Mouse (Mus musculus): ENCODE measurements at regions not wholly inside any gene's neighbourhood (a gene's known extent, or its start where the extent isn't known, plus 50 kb on each side); places are given as distances from the start of the nearest gene placed in this dataset.
A peak's percentile ranks its signal among the peaks of the same experiment; 100 is the strongest.

DNA sequence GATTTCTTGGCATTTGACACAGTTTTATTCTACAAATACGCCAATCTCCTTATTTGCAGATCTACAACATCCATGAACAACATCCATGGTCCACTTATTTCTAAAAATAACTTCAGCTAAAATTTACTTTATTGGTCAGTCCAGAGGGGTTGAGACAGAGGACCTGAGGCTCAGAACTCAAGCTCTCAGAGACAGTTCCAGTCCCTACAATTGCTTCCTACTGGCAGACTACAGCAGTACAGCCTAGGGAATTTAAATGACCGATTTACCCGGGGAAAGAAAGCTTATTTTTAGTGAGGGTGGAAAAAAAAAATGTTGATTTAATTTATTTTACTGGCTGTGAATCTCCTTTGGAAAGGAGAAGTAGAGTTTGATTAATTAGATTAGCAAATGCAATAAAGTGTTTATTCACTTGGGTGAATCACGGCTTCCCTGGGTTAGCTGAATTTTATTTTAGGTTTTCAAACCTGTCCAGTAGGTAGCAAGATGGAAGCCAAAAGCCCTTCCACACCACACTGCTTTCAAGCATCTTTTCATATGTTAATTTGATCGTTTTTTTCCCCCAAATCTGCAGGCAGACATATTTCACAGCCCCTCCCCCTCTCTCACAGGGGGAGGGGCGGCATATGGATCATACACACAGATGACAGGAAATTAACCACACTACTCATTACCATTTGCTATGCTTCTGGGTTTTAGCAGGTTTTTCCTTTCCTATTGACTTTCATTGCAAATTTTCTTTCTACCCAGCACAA is 143.0 kb downstream of the Sox4 start:
- no peak overlapping the region for H3K9ac ChIP-seq (ENCODE audit: low read length)
- H3K27me3 ChIP-seq (ENCODE audit: control insufficient read depth, insufficient read depth, low read length) = no peaks in the 10 kb centered on the region
- peak overlapping the region; percentile 24 for H3K4me2 ChIP-seq
- no peaks in the 10 kb centered on the region for H3K9me3 ChIP-seq (ENCODE audit: control insufficient read depth, low read length)
- 37% methylated on average over 6 of the region's 6 CpGs for WGBS
- DNase-seq (ENCODE audit: low spot score, missing footprints) (no peak), ATAC-seq (ENCODE audit: low FRiP score) (peak; percentile 68)
- peak overlapping the region; percentile 72 for H3K27ac ChIP-seq (ENCODE audit: low read depth, low read length)
- H3K4me3 ChIP-seq (ENCODE audit: low read depth, low read length) = no peak overlapping the region
- H3K36me3 ChIP-seq (ENCODE audit: control insufficient read depth, insufficient read depth, low read length) = no peaks in the 10 kb centered on the region
- H3K4me1 ChIP-seq (ENCODE audit: control insufficient read depth, insufficient read depth, low read length) = peaks cover 46% of the 10 kb centered on the region

DNA sequence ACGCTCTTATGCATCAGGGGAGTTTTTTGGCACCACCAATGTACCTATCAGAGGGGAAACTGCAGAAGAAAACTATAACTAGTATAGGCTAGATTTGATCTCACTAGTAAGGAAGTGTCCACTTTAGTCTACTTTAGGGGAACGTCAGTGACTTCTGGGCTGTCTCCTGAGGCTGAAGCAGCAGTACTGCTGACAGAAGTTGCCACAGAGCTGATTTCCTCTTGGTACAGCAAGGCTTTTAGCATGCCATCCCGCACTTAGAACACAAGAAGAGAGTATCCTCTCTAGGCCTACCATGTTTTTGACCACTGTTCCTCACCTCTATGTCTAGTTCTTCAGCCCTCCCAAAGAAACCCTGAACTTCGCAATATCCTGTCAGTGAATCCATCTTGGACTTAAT is 148.2 kb downstream of the Sox4 start:
- Histone ChIP-seq H3K27ac (ENCODE audit: low read depth, low read length) (no peak overlapping the region), H3K4me1 (ENCODE audit: control insufficient read depth, insufficient read depth, low read length) (peaks cover 30% of the 10 kb centered on the region), H3K4me2 (no peak overlapping the region), H3K27me3 (ENCODE audit: control insufficient read depth, insufficient read depth, low read length) (no peaks in the 10 kb centered on the region), H3K4me3 (ENCODE audit: low read depth, low read length) (no peak overlapping the region), H3K36me3 (ENCODE audit: control insufficient read depth, insufficient read depth, low read length) (no peaks in the 10 kb centered on the region), H3K9ac (ENCODE audit: low read length) (no peak overlapping the region), H3K9me3 (ENCODE audit: control insufficient read depth, low read length) (no peaks in the 10 kb centered on the region)
- DNase-seq (ENCODE audit: low spot score, missing footprints) (no peak), ATAC-seq (ENCODE audit: low FRiP score) (no peak)
- WGBS = 68% methylated on average over 4 of the region's 4 CpGs

DNA sequence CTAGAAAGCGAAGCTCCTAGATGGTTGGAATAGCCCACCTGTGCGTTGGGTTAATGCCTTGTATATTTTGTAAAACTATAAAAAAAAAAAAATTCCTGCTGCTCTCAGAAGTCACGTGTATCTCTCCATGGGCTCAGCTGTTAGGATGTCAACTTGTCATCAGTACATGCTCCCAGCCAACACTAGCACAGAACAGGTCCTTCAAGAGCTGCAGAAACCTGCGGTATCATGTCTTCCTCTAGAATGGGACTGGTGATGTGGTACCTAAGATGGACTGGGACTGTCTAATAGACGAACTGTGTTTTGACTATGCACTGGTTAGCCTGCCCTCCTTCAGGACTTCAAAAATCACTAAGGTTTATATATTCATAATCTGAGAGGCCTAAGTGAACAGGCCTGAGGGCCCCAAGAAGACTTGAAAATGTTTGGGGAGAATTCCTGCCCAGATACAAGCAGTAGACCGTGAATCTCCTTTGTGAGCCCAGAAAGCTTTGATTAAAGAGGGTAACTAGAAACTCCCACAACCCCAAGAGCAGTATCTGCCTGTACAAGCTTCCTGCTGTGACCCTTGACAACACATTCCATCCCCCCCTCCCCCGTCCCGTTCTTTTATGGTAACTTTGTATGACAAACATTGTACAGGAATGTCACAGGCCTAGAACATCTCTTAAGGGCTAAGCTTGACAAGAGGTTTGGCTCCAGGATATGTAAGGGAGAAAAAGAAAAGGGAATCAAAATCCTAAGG is 152.1 kb downstream of the Sox4 start:
- H3K9me3 ChIP-seq (ENCODE audit: control insufficient read depth, low read length) = no peaks in the 10 kb centered on the region
- no peak overlapping the region for H3K4me2 ChIP-seq
- no peak overlapping the region for H3K4me3 ChIP-seq (ENCODE audit: low read depth, low read length)
- H3K36me3 ChIP-seq (ENCODE audit: control insufficient read depth, insufficient read depth, low read length) = no peaks in the 10 kb centered on the region
- H3K4me1 ChIP-seq (ENCODE audit: control insufficient read depth, insufficient read depth, low read length) = peaks cover 31% of the 10 kb centered on the region
- ATAC-seq (ENCODE audit: low FRiP score) = peak; percentile 39
- H3K27ac ChIP-seq (ENCODE audit: low read depth, low read length) = no peak overlapping the region
- no peak overlapping the region for H3K9ac ChIP-seq (ENCODE audit: low read length)
- no peak for DNase-seq (ENCODE audit: low spot score, missing footprints)
- 42% methylated on average over 8 of the region's 8 CpGs for WGBS
- no peaks in the 10 kb centered on the region for H3K27me3 ChIP-seq (ENCODE audit: control insufficient read depth, insufficient read depth, low read length)

DNA sequence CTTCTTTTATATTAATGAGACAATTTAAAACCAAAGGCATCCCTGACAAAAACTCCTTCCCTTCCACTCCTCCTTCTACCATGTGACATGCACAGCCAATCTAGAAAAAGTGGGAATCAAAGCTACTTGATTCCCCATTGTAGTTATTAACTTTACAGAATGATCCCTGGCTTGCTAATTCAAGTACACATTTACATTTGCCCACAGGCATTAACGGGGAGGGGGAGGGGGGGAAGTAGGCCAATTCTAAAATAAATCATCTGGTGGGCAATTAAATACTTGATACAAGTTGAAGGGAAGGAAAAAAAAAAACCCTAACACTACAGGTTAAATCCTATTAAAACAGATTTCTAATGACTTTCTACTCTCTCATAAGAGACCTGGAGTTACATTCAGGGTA is 152.8 kb downstream of the Sox4 start:
- ATAC-seq (ENCODE audit: low FRiP score) (no peak), DNase-seq (ENCODE audit: low spot score, missing footprints) (no peak)
- Histone ChIP-seq H3K4me1 (ENCODE audit: control insufficient read depth, insufficient read depth, low read length) (peaks cover 33% of the 10 kb centered on the region), H3K4me3 (ENCODE audit: low read depth, low read length) (no peak overlapping the region), H3K9ac (ENCODE audit: low read length) (no peak overlapping the region), H3K27ac (ENCODE audit: low read depth, low read length) (no peak overlapping the region), H3K27me3 (ENCODE audit: control insufficient read depth, insufficient read depth, low read length) (no peaks in the 10 kb centered on the region), H3K9me3 (ENCODE audit: control insufficient read depth, low read length) (no peaks in the 10 kb centered on the region), H3K4me2 (no peak overlapping the region), H3K36me3 (ENCODE audit: control insufficient read depth, insufficient read depth, low read length) (no peaks in the 10 kb centered on the region)
- 42% methylated on average over 1 of the region's 1 CpGs for whole genome bisulfite sequencing

DNA sequence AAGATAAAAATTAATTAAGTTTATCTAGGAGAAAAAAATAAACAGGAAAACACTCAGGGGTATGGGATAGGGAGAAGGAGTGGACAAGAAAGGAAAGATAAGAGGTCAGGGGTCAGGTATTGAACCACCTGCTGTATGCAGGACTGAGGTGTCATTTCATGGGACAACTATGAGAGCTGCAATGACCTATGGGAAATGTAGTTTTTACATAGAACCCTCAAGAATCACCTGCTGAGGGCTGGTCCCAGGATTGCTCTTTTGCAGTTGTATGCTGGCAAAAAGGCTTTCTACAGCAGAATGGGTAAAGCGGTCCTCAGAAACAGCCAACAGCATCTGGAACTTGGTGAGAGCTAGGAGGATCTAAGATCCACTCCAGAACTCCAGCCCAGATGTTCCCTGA is 154.0 kb downstream of the Sox4 start:
- H3K4me2 ChIP-seq = no peak overlapping the region
- no peaks in the 10 kb centered on the region for H3K36me3 ChIP-seq (ENCODE audit: control insufficient read depth, insufficient read depth, low read length)
- DNase-seq (ENCODE audit: low spot score, missing footprints) (no peak), ATAC-seq (ENCODE audit: low FRiP score) (no peak)
- no peak overlapping the region for H3K27ac ChIP-seq (ENCODE audit: low read depth, low read length)
- H3K9me3 ChIP-seq (ENCODE audit: control insufficient read depth, low read length) = no peaks in the 10 kb centered on the region
- 100% methylated on average over 1 of the region's 1 CpGs for WGBS
- H3K4me3 ChIP-seq (ENCODE audit: low read depth, low read length) = no peak overlapping the region
- H3K9ac ChIP-seq (ENCODE audit: low read length) = no peak overlapping the region
- H3K4me1 ChIP-seq (ENCODE audit: control insufficient read depth, insufficient read depth, low read length) = peaks cover 40% of the 10 kb centered on the region
- no peaks in the 10 kb centered on the region for H3K27me3 ChIP-seq (ENCODE audit: control insufficient read depth, insufficient read depth, low read length)

DNA sequence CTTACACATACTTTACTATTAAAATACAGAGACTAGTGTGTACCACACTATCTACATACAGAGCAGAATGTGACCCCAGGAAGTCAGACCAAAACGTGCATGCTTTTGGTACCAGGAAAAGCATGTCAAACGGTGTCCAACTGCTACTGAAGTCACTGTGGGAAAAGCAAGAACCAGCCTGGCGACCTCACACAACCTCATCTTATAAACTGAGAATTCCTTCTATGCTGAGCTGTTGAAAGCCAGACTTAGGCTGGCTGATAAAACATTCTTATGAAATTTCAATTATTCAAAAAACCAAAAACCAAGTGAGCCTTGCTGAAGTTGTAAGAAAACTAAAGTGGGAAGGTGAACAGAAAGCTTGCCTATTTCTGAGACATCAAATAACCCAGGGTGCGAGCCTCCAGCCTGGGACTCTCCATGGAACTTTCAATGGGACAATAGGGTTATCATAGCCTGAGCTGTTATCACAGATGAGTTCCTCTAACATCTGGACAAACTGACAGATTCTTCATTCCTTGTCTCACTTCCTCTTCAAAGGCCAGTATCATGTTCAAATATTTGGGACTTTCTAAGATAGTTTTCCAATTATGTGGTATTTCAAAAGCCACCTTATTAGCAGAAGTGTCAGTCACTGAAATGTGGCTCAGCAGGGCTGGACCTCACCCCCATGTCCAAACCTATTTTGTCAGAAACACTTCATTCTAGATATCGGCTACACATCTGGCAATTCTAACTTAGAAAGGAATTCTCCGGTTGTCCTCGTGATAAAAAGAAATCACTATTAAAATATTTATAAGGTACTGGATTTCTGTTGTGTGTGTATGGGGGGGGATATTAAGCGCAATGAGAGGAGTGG is 155.7 kb downstream of the Sox4 start:
- Histone ChIP-seq H3K36me3 (ENCODE audit: control insufficient read depth, insufficient read depth, low read length) (no peaks in the 10 kb centered on the region), H3K27ac (ENCODE audit: low read depth, low read length) (no peak overlapping the region), H3K27me3 (ENCODE audit: control insufficient read depth, insufficient read depth, low read length) (no peaks in the 10 kb centered on the region), H3K4me3 (ENCODE audit: low read depth, low read length) (no peak overlapping the region), H3K9me3 (ENCODE audit: control insufficient read depth, low read length) (no peaks in the 10 kb centered on the region), H3K9ac (ENCODE audit: low read length) (no peak overlapping the region), H3K4me1 (ENCODE audit: control insufficient read depth, insufficient read depth, low read length) (peaks cover 54% of the 10 kb centered on the region), H3K4me2 (no peak overlapping the region)
- ATAC-seq (ENCODE audit: low FRiP score) (no peak), DNase-seq (ENCODE audit: low spot score, missing footprints) (no peak)
- whole genome bisulfite sequencing = 73% methylated on average over 8 of the region's 8 CpGs

DNA sequence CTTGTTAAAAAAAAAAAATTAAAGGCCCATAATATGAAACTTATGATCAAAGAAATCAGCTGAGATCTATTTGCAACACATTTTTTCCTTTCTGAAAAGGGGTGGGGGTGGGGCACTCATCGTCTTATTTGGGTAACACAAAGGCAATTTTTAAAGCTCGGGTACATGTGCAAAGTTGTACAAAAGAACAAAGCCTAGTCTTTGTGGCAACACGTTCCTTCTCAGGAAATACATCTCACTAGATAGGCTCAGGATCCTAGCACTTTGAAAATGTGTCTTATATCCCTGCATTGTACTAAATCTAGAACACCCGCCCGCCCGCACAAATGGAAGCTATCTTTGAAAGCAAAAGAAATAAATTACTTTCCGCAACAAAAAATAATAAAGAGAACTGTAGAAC is 158.2 kb downstream of the Sox4 start:
- Histone ChIP-seq H3K4me1 (ENCODE audit: control insufficient read depth, insufficient read depth, low read length) (peaks cover 63% of the 10 kb centered on the region), H3K36me3 (ENCODE audit: control insufficient read depth, insufficient read depth, low read length) (no peaks in the 10 kb centered on the region), H3K4me3 (ENCODE audit: low read depth, low read length) (no peak overlapping the region), H3K9me3 (ENCODE audit: control insufficient read depth, low read length) (no peaks in the 10 kb centered on the region), H3K9ac (ENCODE audit: low read length) (no peak overlapping the region), H3K27ac (ENCODE audit: low read depth, low read length) (0 out of 2 replicates have a peak overlapping the region, but pooled peaks have one; percentile 25), H3K27me3 (ENCODE audit: control insufficient read depth, insufficient read depth, low read length) (no peaks in the 10 kb centered on the region), H3K4me2 (no peak overlapping the region)
- DNase-seq (ENCODE audit: low spot score, missing footprints) (peak; percentile 88), ATAC-seq (ENCODE audit: low FRiP score) (no peak)
- 48% methylated on average over 7 of the region's 7 CpGs for WGBS

DNA sequence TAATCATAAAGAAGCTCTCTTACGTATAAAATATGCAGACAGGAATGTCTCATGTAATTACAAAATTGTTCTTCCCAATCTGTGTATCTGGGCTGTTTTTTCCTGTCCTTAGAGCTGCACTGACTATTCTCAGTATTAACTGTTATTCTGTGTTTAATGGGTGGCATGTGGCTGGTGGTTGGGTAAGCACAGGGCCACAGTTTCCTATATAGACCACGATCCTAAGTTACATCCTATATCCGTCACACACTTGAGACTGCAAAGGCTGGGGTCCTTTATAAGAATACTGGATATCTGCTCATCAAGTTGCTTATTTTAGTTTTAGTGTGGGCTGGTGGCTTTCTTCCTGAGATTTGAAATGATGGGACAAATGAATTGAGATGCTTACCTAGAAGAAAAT is 159.0 kb downstream of the Sox4 start:
- Histone ChIP-seq H3K9me3 (ENCODE audit: control insufficient read depth, low read length) (no peaks in the 10 kb centered on the region), H3K4me3 (ENCODE audit: low read depth, low read length) (no peak overlapping the region), H3K9ac (ENCODE audit: low read length) (no peak overlapping the region), H3K27ac (ENCODE audit: low read depth, low read length) (no peak overlapping the region; the same call in 1 of the 2 replicates), H3K4me2 (no peak overlapping the region), H3K27me3 (ENCODE audit: control insufficient read depth, insufficient read depth, low read length) (no peaks in the 10 kb centered on the region), H3K4me1 (ENCODE audit: control insufficient read depth, insufficient read depth, low read length) (peaks cover 63% of the 10 kb centered on the region), H3K36me3 (ENCODE audit: control insufficient read depth, insufficient read depth, low read length) (no peaks in the 10 kb centered on the region)
- WGBS = 82% methylated on average over 3 of the region's 3 CpGs
- ATAC-seq (ENCODE audit: low FRiP score) (no peak), DNase-seq (ENCODE audit: low spot score, missing footprints) (no peak)

Measured in midbrain, embryonic 11.5 days (tissue).